Mouse (Mus musculus) layer of hippocampus, adult 8-10 months (tissue): ENCODE results near the gene Apol7a. TPM values are rescaled to one million over a fixed set of nuclear protein-coding genes. Genes with fewer than 3 reads are reported as not detected.

Source experiments
- DNase-seq, 2 experiments: peaks; one replicate each; pipeline ENCODE4 v3.0.0; 2022; ENCODE audit warnings: low spot score in 2 of 2
- total RNA-seq, 4 experiments: library from RNA; stranded (reverse); gene quantifications; 2 replicates each; pipeline ENCODE4 v1.2.4; 2022

The Apol7a gene
- total RNA-seq, 4 experiments from 2014 or later: 0.14 to 1.3 (median 0.82) TPM; not detected in 1

DNA sequence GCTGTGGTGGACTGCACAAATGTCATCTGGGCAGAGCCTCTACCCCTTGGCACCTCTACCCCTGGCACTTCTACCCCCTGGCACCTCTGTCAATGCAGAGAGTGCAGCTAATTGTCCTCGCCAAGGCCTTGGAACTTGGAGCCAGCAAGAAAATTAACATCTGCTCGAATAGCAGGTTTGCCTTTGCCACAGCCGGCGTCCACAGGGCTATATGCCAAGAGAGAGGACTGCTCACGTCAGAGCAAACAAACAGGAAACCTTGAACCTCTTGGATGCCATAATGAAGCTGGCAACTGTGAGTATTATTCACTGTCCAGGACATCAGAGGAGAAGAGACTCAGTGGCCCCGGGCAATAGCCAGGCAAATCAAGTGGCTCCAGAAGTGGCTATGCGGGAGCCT is 22.0 kb downstream of the Apol7a start:
- no peak for DNase-seq

GRCm38 (mm10) chr15:77370588-77370987 is 28.3 kb downstream of the Apol7a start:
- DNase-seq: no peak

DNA sequence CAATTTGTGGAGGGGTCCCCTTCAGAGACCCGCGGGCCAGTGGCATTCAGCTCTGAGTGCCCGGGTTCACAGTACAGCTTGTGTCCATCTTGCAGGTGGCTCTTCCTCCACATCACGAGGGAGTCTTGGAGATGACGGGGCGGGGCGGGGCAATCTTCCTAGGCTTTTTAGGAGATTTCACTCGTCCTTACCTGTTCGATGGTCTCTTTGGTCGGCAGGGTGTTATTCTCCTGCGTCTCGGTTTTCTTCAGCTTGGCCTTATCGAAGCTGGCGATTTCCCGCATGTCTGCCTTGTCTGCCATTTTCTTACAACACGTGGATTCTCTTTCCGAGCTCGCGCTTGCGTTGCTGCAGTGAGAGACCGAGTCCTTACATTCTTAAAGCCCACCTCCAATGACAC is 28.9 kb downstream of the Apol7a start:
- no peak for DNase-seq

DNA sequence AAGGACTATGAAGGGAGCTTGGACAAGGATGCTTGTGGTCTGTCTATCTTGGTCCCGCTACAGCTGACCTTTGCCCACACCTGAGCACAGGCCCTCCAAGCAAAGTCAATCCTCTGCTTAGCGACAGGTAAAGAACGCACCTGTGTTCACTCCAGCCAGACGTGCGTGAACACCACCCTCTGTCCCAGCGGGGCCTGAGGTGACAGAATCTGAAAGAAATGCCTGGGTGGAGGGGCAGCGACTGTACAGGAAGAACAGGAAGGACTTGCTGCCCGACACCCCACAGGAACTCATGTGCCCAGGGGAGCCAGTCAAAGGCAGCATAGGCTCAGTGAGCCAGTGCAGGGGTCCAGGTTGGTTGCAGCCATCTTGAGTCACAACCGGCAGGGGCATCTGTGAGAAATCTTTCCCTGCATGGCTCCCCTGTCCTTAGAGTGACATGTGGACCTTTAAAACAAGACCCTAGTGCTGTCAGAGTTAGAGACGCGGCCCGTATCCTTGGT is 30.0 kb downstream of the Apol7a start:
- no peak for DNase-seq

DNA sequence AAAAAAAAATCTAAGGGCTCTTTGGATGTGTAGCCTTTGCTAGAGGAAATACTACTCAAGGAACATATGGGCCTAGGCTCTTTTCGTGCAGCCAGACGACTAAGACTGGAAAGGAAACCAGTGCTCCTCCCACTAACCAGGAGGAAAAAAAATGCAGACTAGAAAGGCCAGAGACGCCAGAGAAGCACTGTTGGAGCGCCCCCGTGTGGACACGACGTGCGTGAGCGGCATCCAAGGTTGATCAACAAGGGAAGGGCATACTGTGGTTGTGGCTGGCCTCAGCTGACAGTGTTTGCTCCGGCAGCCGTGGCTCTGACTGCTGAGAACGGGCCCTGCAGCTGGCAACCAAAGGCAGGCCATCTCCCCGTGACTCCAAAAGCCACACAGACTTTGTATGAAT is 30.8 kb downstream of the Apol7a start:
- peak; percentile 93 to 97 for DNase-seq

GRCm38 (mm10) chr15:77367504-77367903 is 31.4 kb downstream of the Apol7a start:
- no peak for DNase-seq

DNA sequence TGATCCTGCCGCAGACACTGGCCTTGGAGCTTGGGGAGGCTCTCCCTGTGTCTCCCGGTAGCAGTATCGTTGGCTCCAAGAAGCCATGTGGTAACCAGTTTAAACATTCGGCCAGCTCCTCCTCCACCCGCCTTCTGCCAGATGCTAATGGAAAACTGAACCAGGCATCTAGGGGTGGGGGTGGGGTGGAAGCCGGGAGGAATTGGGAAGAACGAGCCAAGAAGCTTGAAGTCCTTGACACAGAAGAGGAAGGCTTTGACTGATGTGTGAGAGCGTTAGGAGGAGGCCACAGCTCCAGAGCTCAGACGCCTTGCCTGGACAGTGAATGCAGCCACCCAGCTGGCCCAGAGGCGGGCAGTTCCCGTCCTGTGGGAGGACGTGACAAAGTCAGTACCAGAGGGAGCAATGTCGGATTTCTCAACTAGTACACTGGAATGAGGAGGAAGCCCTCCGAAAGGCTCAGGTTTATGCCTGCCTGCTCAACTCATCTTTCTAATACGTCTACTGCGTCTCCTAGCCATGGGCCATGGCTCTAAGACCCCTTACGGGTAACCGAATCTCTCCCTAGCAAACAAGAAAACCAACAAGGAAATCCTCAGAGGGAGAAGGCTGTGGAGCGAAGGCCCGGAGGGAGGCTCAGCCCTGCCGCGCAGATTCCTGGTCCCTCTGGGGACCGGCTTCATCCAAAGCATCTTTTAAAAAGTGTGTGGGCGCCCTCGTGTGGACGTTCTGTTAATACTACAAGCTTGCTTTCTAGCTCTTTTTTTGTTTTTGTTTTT is 32.0 kb downstream of the Apol7a start:
- peak in 1 of 2 experiments; percentile 81 for DNase-seq

DNA sequence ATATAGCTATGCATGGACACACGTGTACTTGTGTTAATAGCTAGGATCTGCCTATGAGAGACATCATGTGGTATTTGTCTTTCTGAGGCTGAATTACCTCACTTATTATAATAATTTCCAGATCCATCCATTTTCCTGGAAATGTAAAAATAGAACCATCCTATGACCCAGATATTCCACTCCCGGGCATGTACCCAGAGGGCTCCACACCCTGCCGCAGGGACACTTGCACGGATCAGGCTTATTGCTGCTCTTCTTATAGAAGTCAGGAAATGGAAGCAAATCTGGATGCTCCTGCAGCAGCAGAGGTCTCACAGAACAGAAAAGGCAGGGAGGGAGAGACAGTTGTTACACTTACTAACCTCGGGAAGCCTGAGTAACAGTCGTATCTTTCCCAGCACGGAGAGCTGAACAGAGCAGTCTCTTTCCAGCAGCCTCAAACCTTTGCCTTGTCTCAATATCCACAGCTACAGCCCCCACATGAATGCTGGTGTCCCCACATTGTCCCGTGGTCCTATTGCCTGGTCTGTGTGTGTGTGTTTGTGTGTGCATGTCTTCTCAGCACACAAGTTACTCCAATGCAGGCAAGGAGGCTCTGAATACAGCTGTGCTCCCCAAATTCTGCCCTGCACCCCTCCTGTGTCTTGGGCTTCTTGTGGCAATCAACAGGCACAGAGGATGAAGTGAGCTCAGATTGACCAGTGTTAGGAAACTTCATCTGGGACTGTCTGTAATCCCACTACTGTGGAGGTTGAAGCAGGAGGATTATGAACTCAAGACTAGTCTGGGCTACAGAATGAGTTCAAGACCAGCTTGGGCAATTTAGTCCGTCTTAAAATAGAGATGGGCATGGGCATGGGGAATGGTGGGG is 33.0 kb downstream of the Apol7a start:
- DNase-seq: no peak

DNA sequence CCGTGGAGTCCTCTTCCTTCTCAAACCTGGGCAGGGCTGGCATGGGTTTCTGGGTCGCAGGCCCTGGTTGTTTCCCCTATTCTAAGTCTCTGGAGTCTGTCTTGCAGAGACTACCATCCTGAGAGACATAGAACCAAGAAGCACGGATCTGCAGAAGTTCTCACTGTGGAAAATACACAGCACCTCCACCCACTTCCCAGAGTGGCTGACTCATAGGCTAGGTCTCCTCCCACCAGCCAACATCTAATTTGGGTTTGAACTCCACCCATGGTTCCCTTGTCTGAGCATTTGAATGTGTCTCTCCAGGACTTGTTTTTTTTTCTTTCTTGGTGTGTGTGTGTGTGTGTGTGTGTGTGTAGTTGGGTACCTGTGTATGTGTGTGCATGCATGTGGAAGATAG is 34.9 kb downstream of the Apol7a start:
- peak in 1 of 2 experiments; percentile 50 for DNase-seq

- DNase-seq: no peak
These were observed 35.3 kb downstream of the Apol7a start for GRCm38 (mm10) chr15:77363578-77363977.

- no peak for DNase-seq
These were observed 36.0 kb downstream of the Apol7a start for GRCm38 (mm10) chr15:77362952-77363351.

- no peak for DNase-seq
These were observed 39.0 kb downstream of the Apol7a start for GRCm38 (mm10) chr15:77359905-77360304.

GRCm38 (mm10) chr15:77359486-77359885 is 39.4 kb downstream of the Apol7a start:
- no peak for DNase-seq

- no peak for DNase-seq
These were observed 39.8 kb downstream of the Apol7a start for GRCm38 (mm10) chr15:77359084-77359483.

- peak; percentile 81 to 88 for DNase-seq
These were observed 40.4 kb downstream of the Apol7a start for GRCm38 (mm10) chr15:77358320-77359040.

GRCm38 (mm10) chr15:77356248-77356810 is 42.6 kb downstream of the Apol7a start:
- DNase-seq: no peak

- no peak for DNase-seq
These were observed 43.9 kb downstream of the Apol7a start for GRCm38 (mm10) chr15:77354848-77355551.

- no peak for DNase-seq
These were observed 44.4 kb downstream of the Apol7a start for GRCm38 (mm10) chr15:77354496-77354847.

GRCm38 (mm10) chr15:77353764-77354163 is 45.1 kb downstream of the Apol7a start:
- no peak for DNase-seq

DNA sequence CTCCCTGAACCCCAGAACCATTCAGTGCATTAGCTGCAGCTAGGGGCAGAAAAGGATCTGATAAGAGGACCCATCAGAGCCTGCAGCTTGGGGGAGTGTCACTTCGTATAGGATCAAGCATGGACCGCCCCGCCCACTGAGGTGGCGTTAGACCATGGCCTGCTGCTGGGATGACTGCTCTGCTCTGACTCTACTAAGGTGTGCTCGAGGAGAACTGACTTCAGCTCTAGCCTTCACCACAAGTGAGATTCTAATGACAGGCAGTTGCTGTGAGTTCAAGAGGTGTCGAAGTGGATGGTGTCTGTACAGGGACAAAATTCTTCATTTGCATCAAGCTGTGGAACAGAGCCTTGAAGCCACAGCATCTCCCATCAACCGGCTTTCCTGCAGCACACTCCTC is 46.0 kb downstream of the Apol7a start:
- no peak for DNase-seq

DNA sequence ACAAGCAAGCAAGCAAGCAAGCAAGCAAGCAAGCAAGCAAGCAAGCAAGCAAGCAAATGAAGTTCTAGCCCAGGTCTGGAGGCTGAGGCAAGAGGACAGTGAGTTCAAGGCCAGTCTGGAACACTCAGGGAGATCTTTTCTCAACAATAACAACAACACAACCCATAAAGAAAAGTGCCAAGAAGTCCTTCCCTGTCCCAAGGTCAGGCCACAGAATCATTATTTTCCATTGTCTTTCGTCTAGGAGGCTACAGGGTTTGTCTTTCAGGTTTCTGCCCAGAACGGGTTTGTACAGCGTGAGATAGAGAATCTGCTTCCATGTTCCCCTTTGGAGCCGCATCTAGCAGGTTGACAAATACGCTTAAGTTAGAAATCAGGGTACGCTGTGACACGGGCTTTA is 48.8 kb downstream of the Apol7a start:
- no peak for DNase-seq
